Mouse (Mus musculus): ENCODE results near the gene Slc25a11.

The Slc25a11 gene

GRCm38 (mm10) chr11:70668335-70668770, 21.1 kb upstream of the Slc25a11 start:
- DNase-seq (ENCODE audit: low read depth, low spot score): no peak

- no peak for DNase-seq (ENCODE audit: low read depth, low spot score)
Measured at GRCm38 (mm10) chr11:70667271-70668150, 20.2 kb upstream of the Slc25a11 start.

- DNase-seq (ENCODE audit: low read depth, low spot score): no peak
Measured at GRCm38 (mm10) chr11:70666687-70667086, 19.4 kb upstream of the Slc25a11 start.

GRCm38 (mm10) chr11:70664741-70665140, 17.5 kb upstream of the Slc25a11 start:
- no peak for DNase-seq (ENCODE audit: low read depth, low spot score)

GRCm38 (mm10) chr11:70663957-70664356, 16.7 kb upstream of the Slc25a11 start:
- no peak for DNase-seq (ENCODE audit: low read depth, low spot score)

GRCm38 (mm10) chr11:70663101-70663500, 15.8 kb upstream of the Slc25a11 start:
- no peak for DNase-seq (ENCODE audit: low read depth, low spot score)

GRCm38 (mm10) chr11:70660571-70660970, 13.3 kb upstream of the Slc25a11 start:
- no peak for DNase-seq (ENCODE audit: low read depth, low spot score)

GRCm38 (mm10) chr11:70658942-70659341, 11.7 kb upstream of the Slc25a11 start:
- no peak for DNase-seq (ENCODE audit: low read depth, low spot score)

GRCm38 (mm10) chr11:70658521-70658920, 11.2 kb upstream of the Slc25a11 start:
- DNase-seq (ENCODE audit: low read depth, low spot score): no peak

- no peak for DNase-seq (ENCODE audit: low read depth, low spot score)
Measured at GRCm38 (mm10) chr11:70657991-70658390, 10.7 kb upstream of the Slc25a11 start.

- no peak for DNase-seq (ENCODE audit: low read depth, low spot score)
Measured at GRCm38 (mm10) chr11:70657573-70657972, 10.3 kb upstream of the Slc25a11 start.

GRCm38 (mm10) chr11:70656964-70657363, 9.7 kb upstream of the Slc25a11 start, which contains the start of gene Eno3:
Gene Eno3, plus strand, starts transcription at chr11:70657202.
- DNase-seq (ENCODE audit: low read depth, low spot score): no peak

GRCm38 (mm10) chr11:70656456-70656927, 9.2 kb upstream of the Slc25a11 start:
- no peak for DNase-seq (ENCODE audit: low read depth, low spot score)

GRCm38 (mm10) chr11:70655571-70656455, 8.5 kb upstream of the Slc25a11 start:
- no peak for DNase-seq (ENCODE audit: low read depth, low spot score)

- peak; percentile 93 for DNase-seq (ENCODE audit: low read depth, low spot score)
Measured at GRCm38 (mm10) chr11:70654923-70655570, 7.8 kb upstream of the Slc25a11 start.

GRCm38 (mm10) chr11:70654198-70654922, 7.1 kb upstream of the Slc25a11 start, which contains the start of gene Pfn1:
Gene Pfn1, minus strand, starts transcription at chr11:70654644.
- DNase-seq (ENCODE audit: low read depth, low spot score): peak; percentile 94

- DNase-seq (ENCODE audit: low read depth, low spot score): peak; percentile 87
Measured at GRCm38 (mm10) chr11:70653345-70654197, 6.3 kb upstream of the Slc25a11 start.

- no peak for DNase-seq (ENCODE audit: low read depth, low spot score)
Measured at GRCm38 (mm10) chr11:70652884-70653344, 5.6 kb upstream of the Slc25a11 start.

- DNase-seq (ENCODE audit: low read depth, low spot score): peak; percentile 51
Measured at GRCm38 (mm10) chr11:70652029-70652883, 5.0 kb upstream of the Slc25a11 start.
